Mouse (Mus musculus) liver, embryonic 16.5 days (tissue): ENCODE results near the gene Ppm1b. TPM values are rescaled to one million over a fixed set of nuclear protein-coding genes. Genes with fewer than 3 reads are reported as not detected.
"Not testable (repeated sequence)": the region's sequence is repeated elsewhere in the genome, so short reads cannot be mapped to it uniquely, and the experiment has no call there.

Experiments
- ATAC-seq: fragments of 200-750 bp; cut with Nextera tagmentation; 2 replicates; pipeline ENCODE4 v1.8.0; 2017; ENCODE audit warnings: low read depth, mild to moderate bottlenecking, moderate number of reproducible peaks, moderate library complexity
- H3K27ac ChIP-seq: fragments of 300-500 bp; sonication (generic); 2 replicates; pipeline ENCODE4 v1.5.1; 2014; ENCODE audit warnings: mild to moderate bottlenecking, low read length
- H3K27me3 ChIP-seq: fragments of 300-500 bp; sonication (generic); 2 replicates; pipeline ENCODE4 v1.6.1; 2014; ENCODE audit warnings: low read depth, low read length, mixed read lengths; ENCODE audit not compliant: control insufficient read depth, insufficient read depth
- H3K36me3 ChIP-seq: fragments of 300-500 bp; sonication (generic); 2 replicates; pipeline ENCODE4 v1.6.1; 2014; ENCODE audit warnings: mild to moderate bottlenecking; ENCODE audit not compliant: control insufficient read depth, insufficient read depth
- H3K4me1 ChIP-seq: fragments of 300-500 bp; sonication (generic); 2 replicates; pipeline ENCODE4 v1.6.1; 2014; ENCODE audit warnings: low read depth, low read length, mixed read lengths; ENCODE audit not compliant: control insufficient read depth
- H3K4me2 ChIP-seq: fragments of 300-500 bp; sonication (generic); 2 replicates; pipeline ENCODE4 v1.6.1; 2014; ENCODE audit warnings: low read depth, low read length, mixed read lengths
- H3K4me3 ChIP-seq: fragments of 300-500 bp; sonication (generic); 2 replicates; pipeline ENCODE4 v1.5.1; 2014; ENCODE audit warnings: low read depth, mild to moderate bottlenecking, low read length
- H3K9ac ChIP-seq: fragments of 300-500 bp; sonication (generic); 2 replicates; pipeline ENCODE4 v1.6.1; 2014; ENCODE audit warnings: low read depth, low read length
- H3K9me3 ChIP-seq: fragments of 300-500 bp; sonication (generic); replicated peaks from 2 replicates; pipeline ENCODE4 v1.6.1; 2016; ENCODE audit warnings: low read length; ENCODE audit not compliant: control insufficient read depth
- WGBS: fragments of 180-500 bp; shearing (Covaris S2); extraction: QIAGEN DNeasy Blood & Tissue Kit; methylation state at CpG from one replicate; pipeline ENCODE4 v1.1.7; 2014; ENCODE audit not compliant: insufficient replicate concordance; 5-methylcytosine and 5-hydroxymethylcytosine counted together
- polyA plus RNA-seq: library from polyadenylated mRNA; unstranded; fragments of >200 nt; fragmentation: Nextera tagmentation; extraction: Ambion mirVana; gene quantifications from 2 replicates; pipeline ENCODE4 v1.2.1, GENCODE M21; 2015

The Ppm1b gene
- polyA plus RNA-seq = 45.5 and 46.1 TPM in 2 replicates

GRCm38 (mm10) chr17:84956441-84956840 lies at the start of gene Ppm1b:
Gene Ppm1b (plus strand): TSS chr17:84956741.
- H3K4me3 ChIP-seq = peak within 1 kb of the TSS; percentile 89
- H3K27ac ChIP-seq = peak within 1 kb of the TSS; percentile 97
- peak within 1 kb of the TSS; percentile 71 for H3K4me2 ChIP-seq
- no peak for ATAC-seq
- no peaks in the 10 kb centered on the region for H3K9me3 ChIP-seq
- no peaks in the 10 kb centered on the region for H3K36me3 ChIP-seq
- H3K9ac ChIP-seq = peak within 1 kb of the TSS; percentile 65
- WGBS = 26% methylated on average over 9 of the region's 9 CpGs
- peaks cover 21% of the 10 kb centered on the region for H3K4me1 ChIP-seq
- no peaks in the 10 kb centered on the region for H3K27me3 ChIP-seq

DNA sequence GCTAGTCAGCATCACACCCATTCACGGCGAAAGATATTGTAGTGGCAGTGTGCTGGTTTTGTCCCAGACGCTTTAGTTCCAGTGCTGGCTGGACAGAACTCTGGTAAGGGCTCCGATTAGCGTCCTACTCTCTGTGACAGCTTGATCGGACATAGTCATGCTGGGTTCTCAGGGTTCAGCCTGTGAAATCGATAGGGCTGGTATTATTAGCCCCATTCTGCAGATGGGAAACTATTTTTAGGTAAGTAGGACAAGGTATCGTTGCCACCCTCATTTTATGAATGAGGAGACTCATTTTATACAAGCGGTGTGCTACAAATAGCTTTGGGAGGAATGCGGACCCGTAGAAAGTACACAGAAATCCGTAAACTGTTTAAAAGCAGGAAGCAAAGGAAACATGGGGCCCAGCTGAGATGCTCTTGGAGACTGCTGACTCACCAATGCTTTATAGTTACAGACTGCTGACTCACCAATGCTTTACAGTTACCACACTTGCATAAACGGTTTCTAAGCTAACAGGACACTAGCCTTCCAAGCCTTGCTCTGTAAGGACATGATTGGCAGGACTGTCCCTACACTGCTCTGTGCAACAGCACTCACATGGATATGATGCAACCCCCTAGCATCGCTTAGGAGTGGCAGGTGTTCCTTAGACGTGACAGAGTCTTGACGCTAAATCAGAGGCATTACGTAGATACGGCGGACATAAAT lies 34.7 kb upstream of the Ppm1b start:
- peaks cover 30% of the 10 kb centered on the region for H3K4me1 ChIP-seq
- peak overlapping the region; percentile 62 for H3K27ac ChIP-seq
- no peak overlapping the region for H3K4me3 ChIP-seq
- H3K4me2 ChIP-seq = no peak overlapping the region
- H3K9me3 ChIP-seq = no peaks in the 10 kb centered on the region
- no peaks in the 10 kb centered on the region for H3K27me3 ChIP-seq
- H3K36me3 ChIP-seq = no peaks in the 10 kb centered on the region
- WGBS = 73% methylated on average over 19 of the region's 19 CpGs
- no peak overlapping the region for H3K9ac ChIP-seq
- peak; percentile 52 for ATAC-seq

DNA sequence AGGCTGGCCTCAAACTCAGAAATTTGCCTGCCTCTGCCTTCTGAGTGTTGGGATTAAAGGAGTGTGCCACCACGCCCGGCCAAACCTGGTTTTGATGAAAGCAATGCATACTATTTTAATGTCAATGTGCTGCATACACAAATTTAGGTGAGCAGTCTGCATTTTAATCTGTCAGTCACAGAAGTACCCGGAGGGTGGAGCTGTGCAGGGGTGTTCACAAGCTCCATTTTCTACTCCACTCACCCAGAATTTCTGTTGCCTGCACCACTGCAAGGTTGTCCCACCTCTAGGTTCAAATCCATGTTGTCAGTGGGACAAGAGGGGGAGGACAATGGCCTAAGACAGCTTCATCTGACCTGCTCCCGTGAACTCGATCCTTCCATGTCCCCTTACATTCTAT lies 31.8 kb upstream of the Ppm1b start:
- H3K27ac ChIP-seq = peak overlapping the region; percentile 74

GRCm38 (mm10) chr17:84926233-84926632 lies 30.3 kb upstream of the Ppm1b start:
- Histone ChIP-seq H3K4me3 (no peak overlapping the region), H3K27me3 (no peaks in the 10 kb centered on the region), H3K9me3 (peaks cover 3% of the 10 kb centered on the region; the same call in 1 of the 2 replicates), H3K27ac (peak overlapping the region; percentile 91), H3K4me2 (peak overlapping the region; percentile 46), H3K4me1 (peaks cover 49% of the 10 kb centered on the region), H3K9ac (peak overlapping the region; percentile 48; the same call in 1 of the 2 replicates), H3K36me3 (no peaks in the 10 kb centered on the region)
- peak; percentile 91 for ATAC-seq
- 10% methylated on average over 5 of the region's 5 CpGs for WGBS

More for the DNA sequence above, 31.8 kb upstream of the Ppm1b start:
- Histone ChIP-seq H3K4me3 (no peak overlapping the region), H3K4me2 (no peak overlapping the region), H3K9me3 (no peaks in the 10 kb centered on the region), H3K27me3 (no peaks in the 10 kb centered on the region), H3K36me3 (no peaks in the 10 kb centered on the region), H3K9ac (no peak overlapping the region), H3K4me1 (peaks cover 49% of the 10 kb centered on the region)
- ATAC-seq = no peak
- 63% methylated on average over 5 of the region's 5 CpGs for WGBS

GRCm38 (mm10) chr17:84927580-84927979 lies 29.0 kb upstream of the Ppm1b start:
- peak overlapping the region; percentile 91 for H3K27ac ChIP-seq
- 80% methylated on average over 5 of the region's 5 CpGs for WGBS

GRCm38 (mm10) chr17:84932943-84933342 lies 23.6 kb upstream of the Ppm1b start:
- peaks cover 9% of the 10 kb centered on the region; the same call in 1 of the 2 replicates for H3K9me3 ChIP-seq
- no peak overlapping the region for H3K9ac ChIP-seq
- H3K4me1 ChIP-seq = peaks cover 46% of the 10 kb centered on the region
- WGBS = 37% methylated on average over 7 of the region's 7 CpGs
- peak overlapping the region; percentile 90 for H3K27ac ChIP-seq
- H3K4me3 ChIP-seq = no peak overlapping the region
- no peaks in the 10 kb centered on the region for H3K36me3 ChIP-seq
- peak overlapping the region; percentile 37; the same call in 1 of the 2 replicates for H3K4me2 ChIP-seq
- peak; percentile 25 for ATAC-seq
- no peaks in the 10 kb centered on the region for H3K27me3 ChIP-seq

More at GRCm38 (mm10) chr17:84927580-84927979, 29.0 kb upstream of the Ppm1b start:
- no peaks in the 10 kb centered on the region for H3K36me3 ChIP-seq
- H3K4me2 ChIP-seq = no peak overlapping the region
- H3K27me3 ChIP-seq = no peaks in the 10 kb centered on the region
- peaks cover 38% of the 10 kb centered on the region for H3K4me1 ChIP-seq
- peaks cover 9% of the 10 kb centered on the region; the same call in 1 of the 2 replicates for H3K9me3 ChIP-seq
- no peak overlapping the region for H3K4me3 ChIP-seq
- no peak for ATAC-seq
- no peak overlapping the region for H3K9ac ChIP-seq

- H3K4me3 ChIP-seq = peak overlapping the region; percentile 7; the same call in 1 of the 2 replicates
- peak overlapping the region; percentile 53 for H3K9ac ChIP-seq
- H3K36me3 ChIP-seq = no peaks in the 10 kb centered on the region
- H3K4me1 ChIP-seq = peaks cover 38% of the 10 kb centered on the region
- no peaks in the 10 kb centered on the region for H3K27me3 ChIP-seq
- peak overlapping the region; percentile 44 for H3K4me2 ChIP-seq
- peak overlapping the region; percentile 90 for H3K27ac ChIP-seq
- WGBS = 16% methylated on average over 5 of the region's 5 CpGs
- peak; percentile 98 for ATAC-seq
- H3K9me3 ChIP-seq = peaks cover 12% of the 10 kb centered on the region; the same call in 1 of the 2 replicates
These were observed 22.6 kb upstream of the Ppm1b start for GRCm38 (mm10) chr17:84933968-84934367.

DNA sequence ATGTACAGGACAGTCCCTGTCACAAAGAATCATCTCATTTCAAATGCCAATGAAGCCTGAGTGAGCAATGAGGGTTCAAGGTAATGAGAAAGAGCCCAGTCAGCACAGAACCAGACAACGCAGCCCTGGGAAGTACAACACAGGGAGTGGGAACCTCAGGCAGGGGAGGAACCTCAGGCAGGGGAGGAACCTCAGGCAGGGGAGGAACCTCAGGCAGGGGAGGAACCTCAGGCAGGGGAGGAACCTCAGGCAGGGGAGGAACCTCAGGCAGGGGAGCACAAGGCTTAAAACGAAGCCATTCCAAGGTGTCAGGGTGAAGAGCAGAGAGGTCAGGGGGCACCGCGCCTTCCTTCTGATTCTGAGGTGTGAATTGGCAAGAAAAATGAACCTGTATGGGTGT lies 20.9 kb upstream of the Ppm1b start:
- ATAC-seq = peak; percentile 58
- H3K4me1 ChIP-seq = peaks cover 50% of the 10 kb centered on the region
- not testable (repeated sequence) for H3K36me3 ChIP-seq, H3K27me3 ChIP-seq, H3K4me3 ChIP-seq, H3K9ac ChIP-seq, H3K4me2 ChIP-seq
- 41% methylated on average over 4 of the region's 4 CpGs for WGBS
- peak overlapping the region; percentile 49; the same call in 1 of the 2 replicates for H3K27ac ChIP-seq
- H3K9me3 ChIP-seq = peaks cover 12% of the 10 kb centered on the region; the same call in 1 of the 2 replicates

DNA sequence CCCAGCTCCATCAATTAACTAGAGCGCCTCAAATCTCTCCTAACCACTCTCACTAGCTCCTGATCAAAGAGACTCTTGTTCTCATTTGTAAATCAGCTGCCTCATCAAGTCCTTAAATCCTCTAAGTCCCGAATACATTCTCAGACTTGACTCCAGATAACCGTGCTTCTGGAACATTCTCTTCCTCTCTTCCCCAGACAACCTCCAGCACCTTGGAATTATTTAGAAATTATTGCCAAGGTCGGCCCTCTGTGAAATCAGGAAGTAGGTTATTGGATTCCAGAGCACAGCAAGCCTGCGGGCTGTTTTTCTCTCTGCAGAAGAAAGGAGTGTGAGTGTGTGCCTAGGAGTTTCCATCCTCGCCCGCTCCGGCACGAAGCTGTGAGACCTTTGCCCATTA lies 20.2 kb upstream of the Ppm1b start:
- Histone ChIP-seq H3K4me1 (peaks cover 55% of the 10 kb centered on the region), H3K4me3 (no peak overlapping the region), H3K4me2 (no peak overlapping the region), H3K27me3 (no peaks in the 10 kb centered on the region), H3K27ac (peak overlapping the region; percentile 49; the same call in 1 of the 2 replicates), H3K9me3 (peaks cover 8% of the 10 kb centered on the region; the same call in 1 of the 2 replicates), H3K36me3 (no peaks in the 10 kb centered on the region), H3K9ac (no peak overlapping the region)
- ATAC-seq = no peak
- WGBS = 71% methylated on average over 9 of the region's 9 CpGs
